10 mouse cellular contexts compared by ENCODE assay signal in genomic region chr5:134545242-134545629, GRCm38 (mm10). TPM values are rescaled to one million over a fixed set of nuclear protein-coding genes. Genes with fewer than 3 reads are reported as not detected.
DNase-seq lines count a peak whose midpoint lies in the region; ATAC-seq and TF ChIP-seq lines count a peak whose summit lies in the region.
"Had no signal": no experiment of that assay in that cellular context is flagged by ENCODE, and none has a peak within 500 bp of the region (broad histone marks: within the 10 kb centered on the region; RNA-seq: fewer than 3 reads in every experiment).

No protein-coding gene starts in this region.

- no peaks in the 10 kb centered on the region for H3K27me3 ChIP-seq in intestine, postnatal 0 days (replicated peaks; ENCODE audit: control insufficient read depth, insufficient read depth, low read length)
- H3K27me3 ChIP-seq in intestine, embryonic 16.5 days (replicated peaks; ENCODE audit: control insufficient read depth, insufficient read depth, low read length) = no peaks in the 10 kb centered on the region
- no peaks in the 10 kb centered on the region for H3K27me3 ChIP-seq in midbrain, embryonic 14.5 days (ENCODE audit: control insufficient read depth, insufficient read depth, low read length)
- H3K27me3 ChIP-seq in midbrain, embryonic 10.5 days (ENCODE audit: low read depth, poor library complexity, severe bottlenecking) = no peaks in the 10 kb centered on the region
- no peaks in the 10 kb centered on the region for H3K27me3 ChIP-seq in neural tube, embryonic 15.5 days (replicated peaks)
- H3K27me3 ChIP-seq: forebrain, embryonic 12.5 days; neural tube, embryonic 12.5 days had no signal

- no peak for ATAC-seq in intestine, postnatal 0 days
- ATAC-seq in intestine, embryonic 16.5 days = no peak
- no peak for ATAC-seq in midbrain, embryonic 14.5 days (ENCODE audit: low FRiP score, low TSS enrichment)
- no peak for ATAC-seq in neural tube, embryonic 15.5 days (ENCODE audit: low FRiP score)

- 56% methylated on average over 3 of the region's 3 CpGs for WGBS in intestine, postnatal 0 days
- WGBS in intestine, embryonic 16.5 days = 53% methylated on average over 3 of the region's 3 CpGs
- 64% methylated on average over 3 of the region's 3 CpGs for WGBS in midbrain, embryonic 14.5 days
- 58% methylated on average over 3 of the region's 3 CpGs for WGBS in midbrain, embryonic 10.5 days
- whole genome bisulfite sequencing in neural tube, embryonic 15.5 days = 55% methylated on average over 3 of the region's 3 CpGs

- peak; percentile 63 for TF ChIP-seq CTCF in intestine, postnatal 0 days (IDR thresholded peaks at IDR 0.05; ENCODE audit: low read depth)

- H3K27ac ChIP-seq in intestine, postnatal 0 days (ENCODE audit: low read depth, low read length) = no peak overlapping the region
- no peak overlapping the region for H3K27ac ChIP-seq in intestine, embryonic 16.5 days (ENCODE audit: low read length)
- no peak overlapping the region for H3K27ac ChIP-seq in midbrain, embryonic 14.5 days (replicated peaks; ENCODE audit: low read depth, low read length)
- no peak overlapping the region for H3K27ac ChIP-seq in midbrain, embryonic 10.5 days (replicated peaks)
- H3K27ac ChIP-seq in neural tube, embryonic 15.5 days (replicated peaks) = no peak overlapping the region
- H3K27ac ChIP-seq: embryonic facial prominence, embryonic 10.5 days; neural tube, embryonic 12.5 days had no signal

- peaks cover 15% of the 10 kb centered on the region for H3K4me1 ChIP-seq in intestine, postnatal 0 days (replicated peaks; ENCODE audit: control insufficient read depth, insufficient read depth, low read length)
- H3K4me1 ChIP-seq in intestine, embryonic 16.5 days (ENCODE audit: control insufficient read depth, insufficient read depth, low read length) = peaks cover 44% of the 10 kb centered on the region
- peaks cover 28% of the 10 kb centered on the region for H3K4me1 ChIP-seq in midbrain, embryonic 14.5 days (ENCODE audit: control insufficient read depth, insufficient read depth, low read length)
- peaks cover 55% of the 10 kb centered on the region for H3K4me1 ChIP-seq in midbrain, embryonic 10.5 days
- H3K4me1 ChIP-seq in neural tube, embryonic 15.5 days = peaks cover 81% of the 10 kb centered on the region

- no peaks in the 10 kb centered on the region for H3K9me3 ChIP-seq in intestine, postnatal 0 days (ENCODE audit: control insufficient read depth)
- no peaks in the 10 kb centered on the region for H3K9me3 ChIP-seq in intestine, embryonic 16.5 days (ENCODE audit: control insufficient read depth, low read length)
- H3K9me3 ChIP-seq in midbrain, embryonic 14.5 days (ENCODE audit: control insufficient read depth, low read length) = no peaks in the 10 kb centered on the region
- no peaks in the 10 kb centered on the region for H3K9me3 ChIP-seq in midbrain, embryonic 10.5 days (replicated peaks)
- no peaks in the 10 kb centered on the region for H3K9me3 ChIP-seq in neural tube, embryonic 15.5 days (replicated peaks)
- H3K9me3 ChIP-seq: embryonic facial prominence, embryonic 10.5 days; forebrain, embryonic 12.5 days; neural tube, embryonic 12.5 days had no signal

- H3K4me3 ChIP-seq in intestine, postnatal 0 days (ENCODE audit: low read depth, low read length) = no peak overlapping the region
- no peak overlapping the region for H3K4me3 ChIP-seq in intestine, embryonic 16.5 days (ENCODE audit: low read length)
- H3K4me3 ChIP-seq in midbrain, embryonic 14.5 days (replicated peaks; ENCODE audit: low read depth, low read length) = no peak overlapping the region
- no peak overlapping the region for H3K4me3 ChIP-seq in midbrain, embryonic 10.5 days
- no peak overlapping the region for H3K4me3 ChIP-seq in neural tube, embryonic 15.5 days (replicated peaks)
- H3K4me3 ChIP-seq: embryonic facial prominence, embryonic 10.5 days; forebrain, embryonic 12.5 days; neural tube, embryonic 12.5 days had no signal

- peak; percentile 20 for DNase-seq in midbrain, embryonic 14.5 days
- DNase-seq in midbrain, embryonic 10.5 days (ENCODE audit: low spot score) = no peak
- DNase-seq in brain, adult 2 months (ENCODE audit: low read depth, low spot score) = peak; percentile 48
- no peak for DNase-seq in thymus, postnatal 36 days

- H3K36me3 ChIP-seq in intestine, postnatal 0 days (ENCODE audit: control insufficient read depth, insufficient read depth) = peaks cover 6% of the 10 kb centered on the region; the same call in 1 of the 2 replicates
- no peaks in the 10 kb centered on the region for H3K36me3 ChIP-seq in intestine, embryonic 16.5 days (ENCODE audit: control insufficient read depth, insufficient read depth, low read length)
- H3K36me3 ChIP-seq in midbrain, embryonic 14.5 days (ENCODE audit: control insufficient read depth, insufficient read depth, low read length) = peaks cover 12% of the 10 kb centered on the region; the same call in 1 of the 2 replicates
- H3K36me3 ChIP-seq in midbrain, embryonic 10.5 days = peaks cover 20% of the 10 kb centered on the region
- 0 out of 2 replicates have a peak, but pooled peaks cover 4% of the 10 kb centered on the region for H3K36me3 ChIP-seq in neural tube, embryonic 15.5 days

- no peak overlapping the region for H3K4me2 ChIP-seq in intestine, postnatal 0 days (replicated peaks; ENCODE audit: low read depth)
- no peak overlapping the region for H3K4me2 ChIP-seq in intestine, embryonic 16.5 days (ENCODE audit: low read depth, low read length)
- no peak overlapping the region for H3K4me2 ChIP-seq in midbrain, embryonic 14.5 days (ENCODE audit: low read length)
- H3K4me2 ChIP-seq in neural tube, embryonic 15.5 days = no peak overlapping the region
- H3K4me2 ChIP-seq: forebrain, embryonic 12.5 days; neural tube, embryonic 12.5 days had no signal

- H3K9ac ChIP-seq in intestine, postnatal 0 days (ENCODE audit: low read depth, low read length) = no peak overlapping the region
- no peak overlapping the region for H3K9ac ChIP-seq in intestine, embryonic 16.5 days (ENCODE audit: low read depth, low read length)
- no peak overlapping the region for H3K9ac ChIP-seq in midbrain, embryonic 14.5 days (replicated peaks; ENCODE audit: low read length)
- H3K9ac ChIP-seq in neural tube, embryonic 15.5 days (replicated peaks) = no peak overlapping the region
- H3K9ac ChIP-seq: forebrain, embryonic 12.5 days; neural tube, embryonic 12.5 days had no signal

RNA-seq across cellular contexts. Expression of gene Clip2, which starts 7.0 kb away (rescaled TPM):
- polyA plus RNA-seq in intestine, postnatal 0 days (2015; fragmentation: Nextera tagmentation; extraction: Ambion mirVana) = 2.6 and 3.1 TPM in 2 replicates
- polyA plus RNA-seq in intestine, embryonic 16.5 days (2015; fragmentation: Nextera tagmentation; extraction: Ambion mirVana) = 3.8 and 4.3 TPM in 2 replicates
- 18.2 and 19.3 TPM in 2 replicates for polyA plus RNA-seq in midbrain, embryonic 14.5 days (2014; fragmentation: Nextera tagmentation; extraction: Ambion mirVana)
- polyA plus RNA-seq in midbrain, embryonic 10.5 days (2016; fragmentation: Nextera tagmentation; extraction: Ambion mirVana) = 4.6 and 6.2 TPM in 2 replicates
- polyA plus RNA-seq in neural tube, embryonic 15.5 days (2015; fragmentation: Nextera tagmentation; extraction: Ambion mirVana) = 10.4 and 12.1 TPM in 2 replicates

RNA-seq across cellular contexts. Expression of gene Syna, which starts 14.7 kb away (rescaled TPM):
- polyA plus RNA-seq in intestine, postnatal 0 days (2015; fragmentation: Nextera tagmentation; extraction: Ambion mirVana) = 0.13 and 0.25 TPM in 2 replicates
- polyA plus RNA-seq in intestine, embryonic 16.5 days (2015; fragmentation: Nextera tagmentation; extraction: Ambion mirVana) = not detected in 2 replicates
- polyA plus RNA-seq in midbrain, embryonic 14.5 days (2014; fragmentation: Nextera tagmentation; extraction: Ambion mirVana) = 0.11 and 0.24 TPM in 2 replicates
- 0.09 TPM in 2 replicates for polyA plus RNA-seq in midbrain, embryonic 10.5 days (2016; fragmentation: Nextera tagmentation; extraction: Ambion mirVana)
- 0.51 and 0.63 TPM in 2 replicates for polyA plus RNA-seq in neural tube, embryonic 15.5 days (2015; fragmentation: Nextera tagmentation; extraction: Ambion mirVana)
- polyA plus RNA-seq: embryonic facial prominence, embryonic 10.5 days had no signal

RNA-seq across cellular contexts. Expression of gene Rfc2, which starts 35.9 kb away (rescaled TPM):
- polyA plus RNA-seq in intestine, postnatal 0 days (2015; fragmentation: Nextera tagmentation; extraction: Ambion mirVana) = 88.6 and 93.2 TPM in 2 replicates
- polyA plus RNA-seq in intestine, embryonic 16.5 days (2015; fragmentation: Nextera tagmentation; extraction: Ambion mirVana) = 204 and 233 TPM in 2 replicates
- 165 and 191 TPM in 2 replicates for polyA plus RNA-seq in midbrain, embryonic 14.5 days (2014; fragmentation: Nextera tagmentation; extraction: Ambion mirVana)
- polyA plus RNA-seq in midbrain, embryonic 10.5 days (2016; fragmentation: Nextera tagmentation; extraction: Ambion mirVana) = 381 and 432 TPM in 2 replicates
- 185 and 216 TPM in 2 replicates for polyA plus RNA-seq in neural tube, embryonic 15.5 days (2015; fragmentation: Nextera tagmentation; extraction: Ambion mirVana)

Comparison
In these comparisons a context has a peak if more than half of its experiments do, and no peak if none do; other contexts are left out.
1. DNase-seq: peak in midbrain, embryonic 14.5 days (single experiment) and brain, adult 2 months (single experiment); none in midbrain, embryonic 10.5 days (single experiment) and thymus, postnatal 36 days (0 of 2).